In genomic region chr17:85458589-85458988, GRCm38 (mm10) we compare ENCODE assay signal across 24 mouse cellular contexts.
DNase-seq lines count a peak whose midpoint lies in the region; ATAC-seq lines count a peak whose summit lies in the region.
"Had no signal": no experiment of that assay in that cellular context is flagged by ENCODE, and none has a peak within 500 bp of the region (broad histone marks: within the 10 kb centered on the region; RNA-seq: fewer than 3 reads in every experiment).

No protein-coding gene starts in this region.

- peaks cover 100% of the 10 kb centered on the region for H3K27me3 ChIP-seq in midbrain, embryonic 10.5 days (ENCODE audit: low read depth, poor library complexity, severe bottlenecking)
- peaks cover 86% of the 10 kb centered on the region for H3K27me3 ChIP-seq in midbrain, embryonic 15.5 days (replicated peaks)
- H3K27me3 ChIP-seq in embryonic facial prominence, embryonic 13.5 days, result peaks cover 97% of the 10 kb centered on the region
- H3K27me3 ChIP-seq in kidney, embryonic 16.5 days (ENCODE audit: insufficient read depth, low read length), result peaks cover 95% of the 10 kb centered on the region

- peak; percentile 76 for DNase-seq in embryo, embryonic 10 days (ENCODE audit: low spot score)
- no peak for DNase-seq in embryo, embryonic 11 days
- no peak for DNase-seq in midbrain, embryonic 10.5 days (ENCODE audit: low spot score)
- DNase-seq in retina, embryonic 14.5 days (ENCODE audit: low spot score), result peak; percentile 89
- DNase-seq in right cerebral cortex, postnatal 10 days (ENCODE audit: low spot score in 2 of 2), result no peak
- DNase-seq: adrenal gland, postnatal 14 days; cerebellum, adult 8-10 months; gastrocnemius, postnatal 25 days; heart, adult 18-20 months; heart, postnatal 10 days; kidney, adult 2 months; liver, postnatal 0 days; right cerebral cortex, postnatal 25 days; spleen, adult 18-20 months had no signal

- H3K27ac ChIP-seq in midbrain, embryonic 10.5 days (replicated peaks), result no peak overlapping the region
- no peak overlapping the region for H3K27ac ChIP-seq in midbrain, embryonic 15.5 days
- no peak overlapping the region for H3K27ac ChIP-seq in embryonic facial prominence, embryonic 13.5 days
- no peak overlapping the region for H3K27ac ChIP-seq in kidney, embryonic 16.5 days (ENCODE audit: low read length)
- H3K27ac ChIP-seq: embryonic facial prominence, embryonic 15.5 days; hindbrain, embryonic 13.5 days; limb, embryonic 12.5 days; macrophage; neural tube, embryonic 13.5 days had no signal

- 4% methylated on average over 9 of the region's 9 CpGs for WGBS in midbrain, embryonic 10.5 days
- 5% methylated on average over 9 of the region's 9 CpGs for WGBS in midbrain, embryonic 15.5 days
- WGBS in embryonic facial prominence, embryonic 13.5 days, result 3% methylated on average over 9 of the region's 9 CpGs
- 5% methylated on average over 9 of the region's 9 CpGs for WGBS in kidney, embryonic 16.5 days

- H3K9me3 ChIP-seq in midbrain, embryonic 10.5 days (replicated peaks), result no peaks in the 10 kb centered on the region
- H3K9me3 ChIP-seq in midbrain, embryonic 15.5 days, result no peaks in the 10 kb centered on the region
- H3K9me3 ChIP-seq in embryonic facial prominence, embryonic 13.5 days, result no peaks in the 10 kb centered on the region
- H3K9me3 ChIP-seq in kidney, embryonic 16.5 days (ENCODE audit: low read length), result no peaks in the 10 kb centered on the region
- H3K9me3 ChIP-seq: embryonic facial prominence, embryonic 15.5 days; heart, embryonic 12.5 days; hindbrain, embryonic 13.5 days; limb, embryonic 12.5 days; neural tube, embryonic 13.5 days had no signal

- peaks cover 52% of the 10 kb centered on the region for H3K4me1 ChIP-seq in midbrain, embryonic 10.5 days
- peaks cover 14% of the 10 kb centered on the region for H3K4me1 ChIP-seq in midbrain, embryonic 15.5 days
- H3K4me1 ChIP-seq in embryonic facial prominence, embryonic 13.5 days, result peaks cover 16% of the 10 kb centered on the region
- H3K4me1 ChIP-seq in kidney, embryonic 16.5 days (ENCODE audit: insufficient read depth, low read length), result 0 out of 2 replicates have a peak, but pooled peaks cover 3% of the 10 kb centered on the region

- no peak for ATAC-seq in midbrain, embryonic 15.5 days (replicated peaks)
- ATAC-seq in embryonic facial prominence, embryonic 13.5 days (ENCODE audit: insufficient number of reproducible peaks, insufficient read depth, low FRiP score, low TSS enrichment, low read depth), result no peak
- no peak for ATAC-seq in kidney, embryonic 16.5 days (ENCODE audit: low FRiP score, low TSS enrichment)
- ATAC-seq: inflammation-experienced regulatory T-cells, adult 6 months; liver, postnatal 0 days had no signal

- H3K4me3 ChIP-seq in midbrain, embryonic 10.5 days, result peak overlapping the region; percentile 12; the same call in 1 of the 2 replicates
- no peak overlapping the region for H3K4me3 ChIP-seq in midbrain, embryonic 15.5 days
- no peak overlapping the region for H3K4me3 ChIP-seq in embryonic facial prominence, embryonic 13.5 days
- H3K4me3 ChIP-seq in kidney, embryonic 16.5 days (ENCODE audit: low read length), result no peak overlapping the region
- H3K4me3 ChIP-seq: hindbrain, embryonic 13.5 days; limb, embryonic 12.5 days; neural tube, embryonic 13.5 days had no signal

- no peak overlapping the region for H3K4me2 ChIP-seq in midbrain, embryonic 15.5 days
- H3K4me2 ChIP-seq in embryonic facial prominence, embryonic 13.5 days, result peak overlapping the region; percentile 40; the same call in 1 of the 2 replicates
- no peak overlapping the region for H3K4me2 ChIP-seq in kidney, embryonic 16.5 days (replicated peaks; ENCODE audit: low read depth, low read length)
- H3K4me2 ChIP-seq: hindbrain, embryonic 13.5 days; neural tube, embryonic 13.5 days had no signal

- H3K36me3 ChIP-seq in midbrain, embryonic 10.5 days, result no peaks in the 10 kb centered on the region
- no peaks in the 10 kb centered on the region for H3K36me3 ChIP-seq in midbrain, embryonic 15.5 days (replicated peaks)
- H3K36me3 ChIP-seq in embryonic facial prominence, embryonic 13.5 days, result no peaks in the 10 kb centered on the region
- H3K36me3 ChIP-seq in kidney, embryonic 16.5 days (ENCODE audit: insufficient read depth, low read length), result no peaks in the 10 kb centered on the region
- H3K36me3 ChIP-seq: embryonic facial prominence, embryonic 15.5 days; heart, embryonic 12.5 days; hindbrain, embryonic 13.5 days; limb, embryonic 12.5 days; neural tube, embryonic 13.5 days had no signal

- no peak overlapping the region for H3K9ac ChIP-seq in midbrain, embryonic 15.5 days
- no peak overlapping the region for H3K9ac ChIP-seq in embryonic facial prominence, embryonic 13.5 days
- no peak overlapping the region for H3K9ac ChIP-seq in kidney, embryonic 16.5 days (replicated peaks; ENCODE audit: low read length)
- H3K9ac ChIP-seq: embryonic facial prominence, embryonic 15.5 days; heart, embryonic 12.5 days; hindbrain, embryonic 13.5 days; limb, embryonic 12.5 days; liver, postnatal 0 days; neural tube, embryonic 13.5 days had no signal

Comparison
In these comparisons a context has a peak if more than half of its experiments do, and no peak if none do; other contexts are left out.
1. DNase-seq: peak in embryo, embryonic 10 days (single experiment) and retina, embryonic 14.5 days (single experiment); none in embryo, embryonic 11 days (single experiment), midbrain, embryonic 10.5 days (single experiment) and right cerebral cortex, postnatal 10 days (0 of 2).